Mouse (Mus musculus): ENCODE results near the gene Madcam1. TPM values are rescaled to one million over a fixed set of nuclear protein-coding genes. Genes with fewer than 3 reads are reported as not detected.

Gene Madcam1
- polyA plus RNA-seq, 1 experiment from 2014 or later = 3.2 TPM

DNA sequence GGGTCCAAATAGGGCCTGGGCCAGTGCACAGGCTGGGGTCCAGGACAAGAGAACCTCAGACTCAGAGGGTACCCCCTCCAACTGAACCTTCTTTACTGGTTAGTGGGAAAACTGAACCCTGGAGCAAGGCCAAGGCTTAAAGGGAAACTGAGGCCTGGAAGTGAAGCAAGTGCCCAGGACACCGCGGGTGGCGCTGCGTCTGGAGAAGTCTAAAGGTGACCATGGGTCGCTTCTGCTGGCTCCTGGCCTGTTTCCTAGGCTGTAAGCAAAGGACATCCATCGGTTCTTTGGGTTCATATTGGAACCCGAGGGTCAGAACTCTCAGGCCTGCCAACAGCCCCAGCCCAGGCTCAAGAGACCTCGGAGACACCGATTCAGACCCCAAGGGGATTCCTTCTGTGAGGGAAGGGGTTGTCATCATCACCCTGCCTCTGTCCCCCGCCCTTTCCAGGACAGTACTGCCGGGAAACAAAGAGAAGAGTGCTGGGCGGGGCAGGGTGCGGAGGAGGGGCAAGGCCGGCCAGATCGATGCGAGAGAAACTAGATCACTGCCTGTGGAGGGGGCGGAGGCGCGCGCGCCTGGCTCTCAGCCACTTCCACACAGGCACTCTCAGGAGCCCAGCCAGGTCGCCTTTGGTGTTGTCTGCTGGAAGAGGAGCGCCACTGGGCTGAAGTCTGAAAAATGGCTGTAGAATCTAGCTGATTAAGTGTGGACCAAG is 25.7 kb upstream of the Madcam1 start:
- Histone ChIP-seq H3K9me3 (replicated peaks) (no peaks in the 10 kb centered on the region), H3K27ac (peak overlapping the region; percentile 92), H3K27me3 (peaks cover 25% of the 10 kb centered on the region), H3K9ac (peak overlapping the region; percentile 80; the same call in 1 of the 2 replicates), H3K4me1 (peaks cover 21% of the 10 kb centered on the region), H3K4me3 (peak overlapping the region; percentile 77), H3K4me2 (replicated peaks) (peak overlapping the region; percentile 86), H3K36me3 (no peaks in the 10 kb centered on the region)
- peak; percentile 21; the same call in 1 of the 2 replicates for ATAC-seq (ENCODE audit: low FRiP score)
- 5% methylated on average over 23 of the region's 23 CpGs for WGBS

DNA sequence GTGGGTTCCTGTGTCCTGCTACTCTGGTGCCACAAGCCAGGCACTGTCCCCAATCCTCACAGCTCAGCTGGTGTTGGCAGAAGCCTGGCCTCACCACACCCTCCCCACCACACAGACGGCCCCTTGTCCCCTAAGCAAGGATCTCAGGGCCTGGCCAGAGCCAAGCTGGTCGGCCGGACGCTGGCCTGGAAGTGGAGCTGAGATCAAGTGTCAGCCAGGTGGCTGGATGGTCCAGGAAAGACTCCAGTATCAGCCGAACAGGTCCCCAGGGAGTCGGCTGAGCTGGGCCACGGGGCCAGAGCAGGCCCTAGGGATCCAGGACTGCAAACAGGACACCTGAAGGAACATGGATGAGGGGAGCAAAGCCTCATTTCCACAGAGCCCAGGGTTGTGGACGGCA is 18.6 kb upstream of the Madcam1 start, which contains the start of gene Odf3l2:
Odf3l2 (minus strand) TSS at position 28 of the 400 bp plus-strand sequence.
- Histone ChIP-seq H3K27ac (no peak within 1 kb of the TSS), H3K9me3 (replicated peaks) (no peaks in the 10 kb centered on the region), H3K4me3 (no peak within 1 kb of the TSS), H3K9ac (no peak within 1 kb of the TSS), H3K4me2 (replicated peaks) (no peak within 1 kb of the TSS), H3K4me1 (no peaks in the 10 kb centered on the region), H3K36me3 (no peaks in the 10 kb centered on the region), H3K27me3 (no peaks in the 10 kb centered on the region)
- ATAC-seq (ENCODE audit: low FRiP score) = no peak
- WGBS = 73% methylated on average over 8 of the region's 8 CpGs

DNA sequence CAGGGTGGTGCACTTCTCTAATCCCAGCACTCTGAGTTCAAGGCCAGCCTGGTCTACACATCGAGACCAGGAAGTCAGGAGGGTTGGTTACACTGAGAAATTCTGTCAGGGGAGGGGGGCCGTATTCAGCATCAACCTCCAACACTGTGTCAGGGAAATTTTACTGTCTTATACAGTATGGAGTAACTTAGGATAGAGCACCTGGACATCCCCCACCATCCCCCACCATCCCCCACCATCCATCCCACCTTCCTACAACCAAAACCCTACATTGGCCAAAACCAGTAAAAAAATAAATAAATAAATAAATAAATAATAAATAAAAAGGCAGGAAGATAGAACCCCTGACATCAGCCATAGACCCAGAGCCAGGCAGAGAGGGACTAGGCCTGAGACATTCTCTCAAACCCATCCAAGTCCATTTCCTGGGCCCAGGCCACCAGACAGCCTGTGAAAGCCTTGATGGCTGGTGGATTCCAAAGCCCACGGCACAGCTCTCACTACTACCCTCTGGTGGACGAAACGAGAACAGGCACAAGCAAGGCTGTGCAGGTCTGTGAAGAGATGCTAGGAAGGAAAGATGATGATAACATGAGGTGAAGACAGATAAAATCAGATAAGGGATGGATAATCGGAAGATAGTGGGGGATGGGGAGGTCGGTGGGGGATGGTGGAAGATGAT is 15.1 kb upstream of the Madcam1 start:
- Histone ChIP-seq H3K27ac (no peak overlapping the region), H3K9me3 (replicated peaks) (no peaks in the 10 kb centered on the region), H3K9ac (no peak overlapping the region), H3K4me3 (no peak overlapping the region), H3K4me2 (replicated peaks) (no peak overlapping the region), H3K4me1 (no peaks in the 10 kb centered on the region), H3K27me3 (0 out of 2 replicates have a peak, but pooled peaks cover 2% of the 10 kb centered on the region), H3K36me3 (no peaks in the 10 kb centered on the region)
- WGBS = 28% methylated on average over 7 of the region's 7 CpGs
- ATAC-seq (ENCODE audit: low FRiP score) = peak; percentile 42; the same call in 1 of the 2 replicates

- H3K9ac ChIP-seq = no peak overlapping the region
- no peak overlapping the region for H3K4me2 ChIP-seq (replicated peaks)
- H3K4me3 ChIP-seq = no peak overlapping the region
- H3K36me3 ChIP-seq = no peaks in the 10 kb centered on the region
- H3K4me1 ChIP-seq = peaks cover 6% of the 10 kb centered on the region
- no peak overlapping the region for H3K27ac ChIP-seq
- no peak for ATAC-seq (ENCODE audit: low FRiP score)
- 85% methylated on average over 7 of the region's 7 CpGs for WGBS
- H3K9me3 ChIP-seq (replicated peaks) = no peaks in the 10 kb centered on the region
- 0 out of 2 replicates have a peak, but pooled peaks cover 7% of the 10 kb centered on the region for H3K27me3 ChIP-seq
These were observed 11.6 kb upstream of the Madcam1 start for GRCm38 (mm10) chr10:79652789-79653188.

- 35% methylated on average over 1 of the region's 1 CpGs for WGBS
- H3K9ac ChIP-seq = no peak overlapping the region
- no peaks in the 10 kb centered on the region for H3K9me3 ChIP-seq (replicated peaks)
- H3K27me3 ChIP-seq = 0 out of 2 replicates have a peak, but pooled peaks cover 7% of the 10 kb centered on the region
- ATAC-seq (ENCODE audit: low FRiP score) = peak; percentile 68
- H3K4me2 ChIP-seq (replicated peaks) = no peak overlapping the region
- peaks cover 6% of the 10 kb centered on the region for H3K4me1 ChIP-seq
- no peaks in the 10 kb centered on the region for H3K36me3 ChIP-seq
- no peak overlapping the region for H3K4me3 ChIP-seq
- no peak overlapping the region for H3K27ac ChIP-seq
These were observed 9.4 kb upstream of the Madcam1 start for GRCm38 (mm10) chr10:79654946-79655395.

- WGBS = 16% methylated on average over 4 of the region's 4 CpGs
- Histone ChIP-seq H3K4me1 (peaks cover 10% of the 10 kb centered on the region), H3K27ac (no peak overlapping the region), H3K4me2 (replicated peaks) (no peak overlapping the region), H3K9ac (no peak overlapping the region), H3K9me3 (replicated peaks) (no peaks in the 10 kb centered on the region), H3K4me3 (no peak overlapping the region), H3K36me3 (no peaks in the 10 kb centered on the region), H3K27me3 (0 out of 2 replicates have a peak, but pooled peaks cover 5% of the 10 kb centered on the region)
- no peak for ATAC-seq (ENCODE audit: low FRiP score)
These were observed 5.5 kb upstream of the Madcam1 start for GRCm38 (mm10) chr10:79658829-79659228.

GRCm38 (mm10) chr10:79660298-79660697 is 4.1 kb upstream of the Madcam1 start:
- Histone ChIP-seq H3K36me3 (no peaks in the 10 kb centered on the region), H3K9me3 (replicated peaks) (no peaks in the 10 kb centered on the region), H3K27ac (no peak overlapping the region), H3K4me2 (replicated peaks) (no peak overlapping the region), H3K4me3 (no peak overlapping the region), H3K4me1 (peaks cover 7% of the 10 kb centered on the region), H3K27me3 (peaks cover 5% of the 10 kb centered on the region; the same call in 1 of the 2 replicates), H3K9ac (no peak overlapping the region)
- 68% methylated on average over 2 of the region's 2 CpGs for WGBS
- ATAC-seq (ENCODE audit: low FRiP score) = no peak

GRCm38 (mm10) chr10:79661861-79662260 is 2.5 kb upstream of the Madcam1 start:
- Histone ChIP-seq H3K36me3 (no peaks in the 10 kb centered on the region), H3K4me3 (no peak overlapping the region), H3K9ac (no peak overlapping the region), H3K4me2 (replicated peaks) (no peak overlapping the region), H3K9me3 (replicated peaks) (no peaks in the 10 kb centered on the region), H3K27me3 (no peaks in the 10 kb centered on the region; the same call in 1 of the 2 replicates), H3K4me1 (peaks cover 7% of the 10 kb centered on the region), H3K27ac (no peak overlapping the region)
- 53% methylated on average over 3 of the region's 3 CpGs for WGBS
- no peak for ATAC-seq (ENCODE audit: low FRiP score)

- Histone ChIP-seq H3K4me1 (peaks cover 13% of the 10 kb centered on the region), H3K27ac (no peak overlapping the region), H3K4me3 (no peak overlapping the region), H3K9me3 (replicated peaks) (no peaks in the 10 kb centered on the region), H3K27me3 (no peaks in the 10 kb centered on the region; the same call in 1 of the 2 replicates), H3K4me2 (replicated peaks) (no peak overlapping the region), H3K36me3 (no peaks in the 10 kb centered on the region), H3K9ac (no peak overlapping the region)
- WGBS = 84% methylated on average over 8 of the region's 8 CpGs
- ATAC-seq (ENCODE audit: low FRiP score) = no peak
These were observed 692 bp downstream of the Madcam1 start for GRCm38 (mm10) chr10:79665051-79665450.

- WGBS = 73% methylated on average over 9 of the region's 9 CpGs
- no peak overlapping the region for H3K4me2 ChIP-seq (replicated peaks)
- H3K27ac ChIP-seq = no peak overlapping the region
- H3K36me3 ChIP-seq = no peaks in the 10 kb centered on the region
- H3K9ac ChIP-seq = no peak overlapping the region
- no peaks in the 10 kb centered on the region; the same call in 1 of the 2 replicates for H3K27me3 ChIP-seq
- peaks cover 27% of the 10 kb centered on the region for H3K4me1 ChIP-seq
- no peaks in the 10 kb centered on the region for H3K9me3 ChIP-seq (replicated peaks)
- no peak overlapping the region for H3K4me3 ChIP-seq
- ATAC-seq (ENCODE audit: low FRiP score) = no peak
These were observed 2.1 kb downstream of the Madcam1 start for GRCm38 (mm10) chr10:79666493-79666892.

GRCm38 (mm10) chr10:79668076-79668475 is 3.7 kb downstream of the Madcam1 start:
- peaks cover 27% of the 10 kb centered on the region for H3K4me1 ChIP-seq
- ATAC-seq (ENCODE audit: low FRiP score) = no peak
- H3K9ac ChIP-seq = no peak overlapping the region
- 82% methylated on average over 5 of the region's 5 CpGs for WGBS
- peak overlapping the region; percentile 71; the same call in 1 of the 2 replicates for H3K4me2 ChIP-seq (replicated peaks)
- H3K4me3 ChIP-seq = no peak overlapping the region
- peaks cover 1% of the 10 kb centered on the region; the same call in 1 of the 2 replicates for H3K36me3 ChIP-seq
- no peaks in the 10 kb centered on the region; the same call in 1 of the 2 replicates for H3K27me3 ChIP-seq
- no peaks in the 10 kb centered on the region for H3K9me3 ChIP-seq (replicated peaks)
- peak overlapping the region; percentile 98; the same call in 1 of the 2 replicates for H3K27ac ChIP-seq

All from hindbrain, embryonic 12.5 days (tissue).